Mouse (Mus musculus) lung, adult 2 months (tissue): ENCODE measurements at regions not wholly inside any gene's neighbourhood (a gene's known extent, or its start where the extent isn't known, plus 50 kb on each side); places are given as distances from the start of the nearest gene placed in this dataset.

Source experiments
- CTCF ChIP-seq: fragments of 200-500 bp; IDR thresholded peaks from 2 replicates; pipeline ENCODE4 v1.5.1; 2011; ENCODE audit warnings: mild to moderate bottlenecking, low read length, control low read depth; ENCODE audit not compliant: insufficient read depth
- POLR2A ChIP-seq: fragments of 200-500 bp; IDR thresholded peaks from 2 replicates; pipeline ENCODE4 v1.6.1; 2011; ENCODE audit warnings: low read depth, mild to moderate bottlenecking, control low read depth, low read length, borderline replicate concordance; ENCODE audit errors: extremely low read depth

DNA sequence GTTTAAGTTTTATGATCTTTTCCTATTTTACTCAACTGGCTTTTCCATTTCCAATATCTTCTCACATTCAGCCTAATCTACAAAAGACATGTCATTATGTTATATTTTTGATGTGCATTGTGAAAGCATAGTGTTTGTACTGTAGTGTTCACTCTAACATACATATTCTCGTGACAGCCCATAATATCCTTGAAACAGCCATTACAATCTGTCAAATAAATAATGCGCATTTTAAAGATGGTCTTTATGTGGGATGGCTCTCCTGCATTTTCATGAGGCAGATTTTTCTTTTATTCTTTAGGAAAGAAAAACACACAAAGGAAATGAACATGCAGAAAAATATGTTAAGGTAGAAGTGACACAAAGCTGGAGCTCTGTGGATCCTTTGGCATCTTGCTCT lies 415.6 kb upstream of the 1700008P02Rik start:
- no peak for TF ChIP-seq CTCF
- no peak for TF ChIP-seq POLR2A
